Mouse (Mus musculus): ENCODE data around the gene Cnot6l. TPM values are rescaled to one million over a fixed set of nuclear protein-coding genes. Genes with fewer than 3 reads are reported as not detected.

The Cnot6l gene
- polyA plus RNA-seq, 1 experiment from 2014 or later: 7.0 TPM

GRCm38 (mm10) chr5:96161578-96162398, 2.2 kb downstream of the Cnot6l start:
- under 1% methylated on average over 102 of the region's 114 CpGs for WGBS (ENCODE audit: insufficient replicate concordance)
- Histone ChIP-seq H3K4me1 (replicated peaks) (peaks cover 34% of the 10 kb centered on the region), H3K27ac (replicated peaks) (peak overlapping the region; percentile 96), H3K9ac (peak overlapping the region; percentile 82), H3K36me3 (replicated peaks) (no peaks in the 10 kb centered on the region), H3K4me2 (peak overlapping the region; percentile 98), H3K4me3 (replicated peaks) (peak overlapping the region; percentile 79), H3K27me3 (no peaks in the 10 kb centered on the region), H3K9me3 (replicated peaks) (no peaks in the 10 kb centered on the region)
- peak; percentile 57 for ATAC-seq (ENCODE audit: insufficient read depth)

GRCm38 (mm10) chr5:96161263-96161577, 2.8 kb downstream of the Cnot6l start:
- ATAC-seq (ENCODE audit: insufficient read depth): no peak
- WGBS (ENCODE audit: insufficient replicate concordance): 0% methylated on average over 45 of the region's 45 CpGs

GRCm38 (mm10) chr5:96160467-96161262, 3.3 kb downstream of the Cnot6l start:
- Histone ChIP-seq H3K4me3 (replicated peaks) (peak overlapping the region; percentile 79), H3K27ac (replicated peaks) (peak overlapping the region; percentile 96), H3K9ac (peak overlapping the region; percentile 82), H3K9me3 (replicated peaks) (no peaks in the 10 kb centered on the region), H3K27me3 (no peaks in the 10 kb centered on the region), H3K4me1 (replicated peaks) (peaks cover 34% of the 10 kb centered on the region), H3K4me2 (peak overlapping the region; percentile 98), H3K36me3 (replicated peaks) (no peaks in the 10 kb centered on the region)
- under 1% methylated on average over 50 of the region's 50 CpGs for WGBS (ENCODE audit: insufficient replicate concordance)
- ATAC-seq (ENCODE audit: insufficient read depth): no peak

More at GRCm38 (mm10) chr5:96161263-96161577, 2.8 kb downstream of the Cnot6l start:
- peak overlapping the region; percentile 96 for H3K27ac ChIP-seq (replicated peaks)
- peaks cover 34% of the 10 kb centered on the region for H3K4me1 ChIP-seq (replicated peaks)
- H3K36me3 ChIP-seq (replicated peaks): no peaks in the 10 kb centered on the region
- no peaks in the 10 kb centered on the region for H3K9me3 ChIP-seq (replicated peaks)
- peak overlapping the region; percentile 79 for H3K4me3 ChIP-seq (replicated peaks)
- peak overlapping the region; percentile 98 for H3K4me2 ChIP-seq
- no peaks in the 10 kb centered on the region for H3K27me3 ChIP-seq
- peak overlapping the region; percentile 82 for H3K9ac ChIP-seq

DNA sequence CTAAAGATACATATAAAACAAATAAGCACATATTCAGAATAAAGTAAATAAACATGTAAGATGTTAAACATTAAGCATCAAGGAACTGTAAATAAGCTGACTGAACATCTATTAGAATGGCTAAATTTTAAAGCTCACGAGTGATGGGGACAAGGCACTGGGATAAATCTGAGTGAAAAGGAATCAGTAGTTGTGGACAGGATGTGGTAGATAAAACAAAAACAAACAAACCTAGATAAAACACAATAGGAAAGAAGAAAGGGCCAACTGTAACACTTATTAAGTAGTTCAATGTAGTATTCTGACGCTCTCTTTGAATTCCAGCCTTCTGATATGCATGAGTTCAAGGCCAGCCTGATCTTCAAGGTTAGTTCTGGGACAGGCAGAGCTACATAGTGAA, 21.6 kb downstream of the Cnot6l start:
- 53% methylated on average over 2 of the region's 2 CpGs for WGBS (ENCODE audit: insufficient replicate concordance)

DNA sequence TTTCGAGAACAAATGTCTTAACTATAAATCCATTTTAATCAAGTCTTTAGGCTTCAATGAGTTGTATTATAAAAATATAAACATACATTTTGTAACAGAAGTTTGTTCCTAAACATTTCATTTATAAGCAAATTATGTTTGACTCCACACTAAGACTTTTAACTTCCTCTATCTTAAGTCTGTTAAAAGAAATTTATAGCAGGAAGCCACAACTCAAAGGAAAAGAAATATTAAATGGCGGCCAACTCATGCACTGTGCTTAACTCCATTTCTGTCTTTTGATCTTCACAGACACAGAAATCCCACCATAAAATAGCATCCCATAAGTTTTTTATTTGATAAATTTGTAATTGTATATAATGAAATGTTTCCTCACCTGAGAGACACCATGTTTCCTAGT, 33.3 kb downstream of the Cnot6l start:
- H3K36me3 ChIP-seq (replicated peaks): 0 out of 2 replicates have a peak, but pooled peaks cover 7% of the 10 kb centered on the region
- H3K9me3 ChIP-seq (replicated peaks): no peaks in the 10 kb centered on the region
- ATAC-seq (ENCODE audit: insufficient read depth): no peak
- no peaks in the 10 kb centered on the region for H3K27me3 ChIP-seq
- no peak overlapping the region for H3K9ac ChIP-seq
- no peak overlapping the region for H3K4me3 ChIP-seq (replicated peaks)
- WGBS (ENCODE audit: insufficient replicate concordance): 70% methylated on average over 2 of the region's 2 CpGs
- no peak overlapping the region for H3K27ac ChIP-seq (replicated peaks)
- H3K4me2 ChIP-seq: no peak overlapping the region
- no peaks in the 10 kb centered on the region for H3K4me1 ChIP-seq (replicated peaks)

More for the DNA sequence above, 21.6 kb downstream of the Cnot6l start:
- no peak overlapping the region for H3K4me2 ChIP-seq
- no peak for ATAC-seq (ENCODE audit: insufficient read depth)
- no peak overlapping the region for H3K4me3 ChIP-seq (replicated peaks)
- H3K36me3 ChIP-seq (replicated peaks): no peaks in the 10 kb centered on the region
- H3K9me3 ChIP-seq (replicated peaks): no peaks in the 10 kb centered on the region
- no peaks in the 10 kb centered on the region for H3K27me3 ChIP-seq
- peaks cover 4% of the 10 kb centered on the region for H3K4me1 ChIP-seq (replicated peaks)
- no peak overlapping the region for H3K9ac ChIP-seq
- no peak overlapping the region for H3K27ac ChIP-seq (replicated peaks)

- 90% methylated on average over 1 of the region's 1 CpGs for WGBS (ENCODE audit: insufficient replicate concordance)
- no peaks in the 10 kb centered on the region for H3K9me3 ChIP-seq (replicated peaks)
- H3K9ac ChIP-seq: no peak overlapping the region
- H3K4me1 ChIP-seq (replicated peaks): no peaks in the 10 kb centered on the region
- no peaks in the 10 kb centered on the region for H3K27me3 ChIP-seq
- H3K4me3 ChIP-seq (replicated peaks): no peak overlapping the region
- H3K4me2 ChIP-seq: no peak overlapping the region
- H3K36me3 ChIP-seq (replicated peaks): 0 out of 2 replicates have a peak, but pooled peaks cover 6% of the 10 kb centered on the region
- no peak for ATAC-seq (ENCODE audit: insufficient read depth)
- no peak overlapping the region for H3K27ac ChIP-seq (replicated peaks)
These were observed 37.1 kb downstream of the Cnot6l start for GRCm38 (mm10) chr5:96126856-96127255.

DNA sequence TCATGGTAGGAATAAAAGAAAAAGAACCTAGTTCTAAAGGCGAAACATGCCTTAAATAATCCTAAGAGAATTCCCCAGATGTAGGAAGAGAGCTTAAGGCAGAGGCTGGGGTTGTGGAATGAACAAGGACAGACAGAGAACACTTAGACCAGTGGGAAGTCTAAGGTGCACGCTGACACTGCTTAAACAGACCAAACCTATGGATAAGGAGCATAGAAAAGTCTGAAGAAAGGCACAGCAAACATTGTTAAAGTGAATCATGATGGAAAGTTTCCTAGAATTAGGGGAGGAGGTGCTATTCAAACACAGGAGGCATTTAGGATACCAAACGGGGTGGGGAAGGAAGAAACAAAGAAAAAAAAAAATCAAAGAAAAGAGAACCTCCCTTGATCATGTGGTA, 49.0 kb downstream of the Cnot6l start:
- Histone ChIP-seq H3K36me3 (replicated peaks) (no peaks in the 10 kb centered on the region), H3K27me3 (no peaks in the 10 kb centered on the region), H3K9me3 (replicated peaks) (no peaks in the 10 kb centered on the region), H3K4me2 (no peak overlapping the region), H3K27ac (replicated peaks) (no peak overlapping the region), H3K4me3 (replicated peaks) (no peak overlapping the region), H3K4me1 (replicated peaks) (no peaks in the 10 kb centered on the region; the same call in 1 of the 2 replicates), H3K9ac (no peak overlapping the region)
- 70% methylated on average over 3 of the region's 3 CpGs for WGBS (ENCODE audit: insufficient replicate concordance)
- no peak for ATAC-seq (ENCODE audit: insufficient read depth)

GRCm38 (mm10) chr5:96104644-96105043, 59.3 kb downstream of the Cnot6l start:
- Histone ChIP-seq H3K9ac (no peak overlapping the region), H3K4me3 (replicated peaks) (no peak overlapping the region), H3K27ac (replicated peaks) (no peak overlapping the region), H3K27me3 (no peaks in the 10 kb centered on the region), H3K4me2 (no peak overlapping the region), H3K9me3 (replicated peaks) (no peaks in the 10 kb centered on the region), H3K4me1 (replicated peaks) (no peaks in the 10 kb centered on the region), H3K36me3 (replicated peaks) (peaks cover 3% of the 10 kb centered on the region; the same call in 1 of the 2 replicates)
- ATAC-seq (ENCODE audit: insufficient read depth): no peak
- 57% methylated on average over 1 of the region's 1 CpGs for WGBS (ENCODE audit: insufficient replicate concordance)

DNA sequence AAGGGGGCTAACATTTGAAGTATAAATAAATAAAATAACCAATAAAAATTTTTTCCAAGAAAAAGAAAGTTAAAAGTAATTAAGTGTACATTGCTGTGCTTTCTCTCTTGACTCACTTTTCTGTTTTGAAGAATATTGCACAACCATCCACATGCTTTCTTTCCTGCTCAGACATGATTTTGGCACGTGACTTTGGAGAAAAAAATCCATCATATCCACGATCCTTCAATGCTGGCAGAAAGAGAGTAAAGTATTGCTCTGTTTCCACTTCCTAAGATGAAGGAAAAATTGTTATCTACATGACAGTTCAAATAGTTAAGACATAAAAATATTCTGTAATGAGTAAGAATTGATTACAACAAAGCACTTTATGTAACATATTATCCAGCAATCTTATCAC, 72.5 kb downstream of the Cnot6l start:
- WGBS (ENCODE audit: insufficient replicate concordance): 66% methylated on average over 2 of the region's 2 CpGs
- no peak overlapping the region for H3K4me3 ChIP-seq (replicated peaks)
- H3K9ac ChIP-seq: no peak overlapping the region
- H3K4me2 ChIP-seq: no peak overlapping the region
- no peaks in the 10 kb centered on the region for H3K4me1 ChIP-seq (replicated peaks)
- ATAC-seq (ENCODE audit: insufficient read depth): no peak
- no peaks in the 10 kb centered on the region for H3K9me3 ChIP-seq (replicated peaks)
- H3K27ac ChIP-seq (replicated peaks): no peak overlapping the region
- H3K36me3 ChIP-seq (replicated peaks): no peaks in the 10 kb centered on the region; the same call in 1 of the 2 replicates
- no peaks in the 10 kb centered on the region for H3K27me3 ChIP-seq

DNA sequence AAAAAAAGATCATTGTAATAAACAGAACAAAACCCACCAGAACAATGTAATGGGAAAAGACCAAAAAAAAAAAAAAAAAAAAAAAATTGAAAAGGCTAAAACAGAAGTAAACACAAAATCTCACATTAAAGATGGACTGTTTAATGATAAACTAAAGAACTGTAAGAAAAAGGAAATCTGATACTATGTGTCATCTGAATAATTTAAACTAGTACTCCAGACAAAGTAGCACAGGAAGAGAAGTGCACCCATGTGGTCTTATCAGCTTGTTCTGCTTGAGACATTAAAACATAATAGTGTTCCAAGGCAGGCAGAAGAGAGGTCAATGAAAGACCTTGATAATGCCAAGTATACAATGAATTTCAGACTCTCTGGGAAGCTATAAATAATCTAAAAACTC, 78.6 kb downstream of the Cnot6l start:
- Histone ChIP-seq H3K27me3 (no peaks in the 10 kb centered on the region), H3K9me3 (replicated peaks) (no peaks in the 10 kb centered on the region), H3K36me3 (replicated peaks) (peaks cover 9% of the 10 kb centered on the region; the same call in 1 of the 2 replicates), H3K9ac (no peak overlapping the region), H3K27ac (replicated peaks) (no peak overlapping the region), H3K4me1 (replicated peaks) (no peaks in the 10 kb centered on the region), H3K4me3 (replicated peaks) (no peak overlapping the region), H3K4me2 (no peak overlapping the region)
- no peak for ATAC-seq (ENCODE audit: insufficient read depth)

GRCm38 (mm10) chr5:96079026-96079425, 84.9 kb downstream of the Cnot6l start:
- no peak for ATAC-seq (ENCODE audit: insufficient read depth)
- 34% methylated on average over 1 of the region's 1 CpGs for WGBS (ENCODE audit: insufficient replicate concordance)
- no peak overlapping the region for H3K4me2 ChIP-seq
- no peak overlapping the region for H3K9ac ChIP-seq
- H3K4me1 ChIP-seq (replicated peaks): no peaks in the 10 kb centered on the region
- peaks cover 20% of the 10 kb centered on the region for H3K36me3 ChIP-seq (replicated peaks)
- no peaks in the 10 kb centered on the region for H3K27me3 ChIP-seq
- H3K27ac ChIP-seq (replicated peaks): no peak overlapping the region
- H3K4me3 ChIP-seq (replicated peaks): no peak overlapping the region
- no peaks in the 10 kb centered on the region for H3K9me3 ChIP-seq (replicated peaks)
